Mouse (Mus musculus): ENCODE measurements around the gene Tmem186.

Gene Tmem186

DNA sequence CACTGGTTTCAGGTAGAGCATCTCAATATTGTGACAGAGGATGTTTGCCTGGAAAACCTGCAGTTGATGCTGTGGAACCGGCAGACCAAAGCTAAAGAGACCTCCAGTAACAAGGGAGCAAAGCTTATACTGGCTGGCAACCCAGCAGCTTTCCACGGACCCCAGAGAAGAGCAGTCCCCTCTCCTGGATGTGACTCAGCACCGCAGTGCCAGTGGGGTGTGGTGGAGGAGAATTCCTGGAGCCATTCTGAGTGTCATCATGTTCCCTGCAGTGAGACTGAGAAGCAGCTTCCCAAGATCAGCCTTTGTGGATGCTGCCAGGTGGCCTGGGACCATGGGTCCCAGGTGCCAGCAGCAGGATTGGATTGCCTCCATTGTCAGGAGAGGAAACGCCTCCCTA, 24.5 kb downstream of the Tmem186 start:
- no peak for DNase-seq (ENCODE audit: low read depth, low spot score)

DNA sequence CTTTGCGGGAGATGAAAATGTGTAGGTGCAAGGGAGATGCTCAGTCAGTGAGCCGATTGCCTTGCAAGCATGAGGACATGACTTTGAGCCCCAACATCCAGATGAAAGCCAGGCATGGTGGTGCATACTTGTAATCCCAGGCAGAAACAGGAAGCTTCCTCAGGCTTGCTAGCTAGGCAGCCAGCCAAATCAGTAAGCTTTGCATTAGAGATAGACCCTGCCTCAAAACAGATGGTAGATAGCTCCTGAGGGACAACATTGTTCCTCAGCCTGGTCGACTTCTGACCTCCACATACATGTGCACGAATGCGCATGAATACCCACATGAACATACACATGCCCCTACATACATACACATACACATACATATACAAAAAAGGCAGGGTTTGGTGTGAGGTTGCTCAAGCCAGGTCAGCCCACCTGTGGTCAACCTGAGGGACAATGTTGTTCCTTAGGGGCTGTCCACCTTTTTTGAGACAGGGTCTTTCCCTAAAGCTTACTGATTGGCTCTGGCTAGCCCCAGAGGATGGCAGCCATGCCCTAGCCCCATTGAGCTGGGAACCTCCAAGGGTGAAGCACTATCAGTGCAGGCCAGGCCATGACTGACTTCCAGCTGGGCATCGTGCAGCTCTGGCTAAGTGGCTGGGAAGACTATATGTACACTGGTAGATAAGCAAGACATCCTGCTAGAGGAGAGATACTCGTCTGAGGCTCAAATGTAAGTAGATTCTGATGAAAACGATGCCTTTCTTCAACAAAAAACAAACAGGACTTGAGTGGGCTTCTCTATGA, 25.1 kb downstream of the Tmem186 start:
- no peak for DNase-seq (ENCODE audit: low read depth, low spot score)

DNA sequence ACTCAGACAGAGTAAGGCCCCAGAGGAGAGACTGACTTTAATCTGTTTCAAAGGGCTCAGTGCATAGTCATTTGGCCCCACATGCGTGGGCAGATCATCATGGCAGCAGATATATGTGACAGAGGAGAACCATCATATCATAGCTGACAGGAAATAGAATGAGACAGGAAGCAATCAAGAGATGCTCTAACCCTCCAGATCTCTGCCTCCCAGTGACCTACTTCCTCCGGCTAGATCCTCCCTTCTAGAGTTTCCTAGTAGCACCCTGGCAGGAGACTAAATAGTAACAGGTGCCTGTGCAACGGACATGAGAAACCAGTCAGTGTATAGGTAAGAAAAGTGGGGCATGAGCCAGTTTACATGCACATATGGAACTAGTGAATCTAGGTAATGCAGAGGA, 27.1 kb downstream of the Tmem186 start:
- no peak for DNase-seq (ENCODE audit: low read depth, low spot score)

- no peak for DNase-seq (ENCODE audit: low read depth, low spot score)
Measured at GRCm38 (mm10) chr16:8603789-8604188, 33.7 kb downstream of the Tmem186 start.

- DNase-seq (ENCODE audit: low read depth, low spot score), result no peak
Measured at GRCm38 (mm10) chr16:8597516-8597915, 40.0 kb downstream of the Tmem186 start.

- DNase-seq (ENCODE audit: low read depth, low spot score), result no peak
Measured at GRCm38 (mm10) chr16:8596336-8596735, 41.2 kb downstream of the Tmem186 start.

DNA sequence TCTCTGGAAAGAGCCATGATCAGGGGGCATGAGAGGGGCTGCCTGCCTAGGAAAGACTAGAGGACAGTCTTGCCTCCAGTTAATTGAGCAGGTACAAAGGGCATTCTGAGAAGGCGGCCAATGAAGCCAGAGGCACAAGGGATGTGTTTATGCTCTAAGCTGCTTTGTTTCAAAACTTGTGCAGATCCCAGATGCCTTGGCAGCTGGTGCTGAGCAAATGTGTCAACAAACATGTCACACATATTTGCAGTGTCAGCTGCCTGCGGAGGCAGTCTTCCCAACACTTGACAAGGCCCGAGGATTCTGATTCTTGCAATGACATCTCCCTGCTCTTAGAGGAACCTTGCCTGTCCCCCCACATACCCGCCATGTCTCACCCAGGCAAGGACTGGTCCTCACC, 42.1 kb downstream of the Tmem186 start:
- DNase-seq (ENCODE audit: low read depth, low spot score), result no peak

GRCm38 (mm10) chr16:8585056-8585455, 52.5 kb downstream of the Tmem186 start:
- DNase-seq (ENCODE audit: low read depth, low spot score), result no peak

GRCm38 (mm10) chr16:8584248-8584647, 53.3 kb downstream of the Tmem186 start:
- DNase-seq (ENCODE audit: low read depth, low spot score), result no peak
